Mouse (Mus musculus) cerebellum, adult 8-10 months (tissue): ENCODE results near the gene Kdm4b.
A peak's percentile ranks its signal among the peaks of the same experiment; 100 is the strongest.

Experiments used
- DNase-seq: peaks from one replicate; pipeline ENCODE4 v3.0.0; 2022

Kdm4b gene

GRCm38 (mm10) chr17:56348586-56348985 lies 22.7 kb downstream of the Kdm4b start:
- no peak for DNase-seq

GRCm38 (mm10) chr17:56350694-56351093 lies 24.8 kb downstream of the Kdm4b start:
- peak; percentile 88 for DNase-seq

- DNase-seq, result peak; percentile 81
Observed at GRCm38 (mm10) chr17:56356921-56357885, 31.3 kb downstream of the Kdm4b start.

- DNase-seq, result no peak
Observed at GRCm38 (mm10) chr17:56359183-56359725, 33.4 kb downstream of the Kdm4b start.

- DNase-seq, result no peak
Observed at GRCm38 (mm10) chr17:56359864-56360263, 34.0 kb downstream of the Kdm4b start.

GRCm38 (mm10) chr17:56360451-56360850 lies 34.6 kb downstream of the Kdm4b start:
- peak; percentile 74 for DNase-seq

GRCm38 (mm10) chr17:56361542-56361941 lies 35.7 kb downstream of the Kdm4b start:
- no peak for DNase-seq

GRCm38 (mm10) chr17:56365791-56366673 lies 40.2 kb downstream of the Kdm4b start:
- no peak for DNase-seq

GRCm38 (mm10) chr17:56368291-56368790 lies 42.5 kb downstream of the Kdm4b start:
- DNase-seq, result no peak

GRCm38 (mm10) chr17:56370090-56370489 lies 44.2 kb downstream of the Kdm4b start:
- no peak for DNase-seq

- DNase-seq, result no peak
Observed at GRCm38 (mm10) chr17:56371029-56371660, 45.3 kb downstream of the Kdm4b start.

- no peak for DNase-seq
Observed at GRCm38 (mm10) chr17:56372109-56372508, 46.2 kb downstream of the Kdm4b start.

- DNase-seq, result no peak
Observed at GRCm38 (mm10) chr17:56373136-56374034, 47.5 kb downstream of the Kdm4b start.

GRCm38 (mm10) chr17:56374851-56375250 lies 49.0 kb downstream of the Kdm4b start:
- DNase-seq, result no peak

GRCm38 (mm10) chr17:56379281-56379834 lies 53.5 kb downstream of the Kdm4b start:
- DNase-seq, result no peak

GRCm38 (mm10) chr17:56380286-56380685 lies 54.4 kb downstream of the Kdm4b start:
- peak; percentile 75 for DNase-seq

GRCm38 (mm10) chr17:56381183-56381582 lies 55.3 kb downstream of the Kdm4b start:
- DNase-seq, result no peak

- DNase-seq, result no peak
Observed at GRCm38 (mm10) chr17:56382997-56383396, 57.1 kb downstream of the Kdm4b start.

- no peak for DNase-seq
Observed at GRCm38 (mm10) chr17:56384903-56385302, 59.0 kb downstream of the Kdm4b start.

- peak; percentile 66 for DNase-seq
Observed at GRCm38 (mm10) chr17:56387612-56388011, 61.8 kb downstream of the Kdm4b start.

GRCm38 (mm10) chr17:56393238-56393637 lies 67.4 kb downstream of the Kdm4b start:
- DNase-seq, result no peak
